8 mouse cellular contexts compared by ENCODE assay signal in genomic region chr1:160714685-160715084, GRCm38 (mm10).
DNase-seq lines count a peak whose midpoint lies in the region; ATAC-seq lines count a peak whose summit lies in the region.

No protein-coding gene starts in this region.

- no peak overlapping the region for H3K27ac ChIP-seq in midbrain, embryonic 16.5 days (ENCODE audit: low read length)
- no peak overlapping the region for H3K27ac ChIP-seq in midbrain, embryonic 11.5 days (ENCODE audit: low read depth, low read length)
- no peak overlapping the region for H3K27ac ChIP-seq in forebrain, embryonic 15.5 days (replicated peaks)

- DNase-seq in frontal cortex, postnatal 25 days (ENCODE audit: low spot score in 2 of 2): no peak
- no peak for DNase-seq in midbrain, embryonic 11.5 days (ENCODE audit: low spot score, missing footprints)

- H3K9ac ChIP-seq in midbrain, embryonic 16.5 days (ENCODE audit: low read depth, low read length): no peak overlapping the region
- H3K9ac ChIP-seq in midbrain, embryonic 11.5 days (ENCODE audit: low read length): no peak overlapping the region
- no peak overlapping the region for H3K9ac ChIP-seq in forebrain, embryonic 15.5 days (replicated peaks)

- H3K4me2 ChIP-seq in midbrain, embryonic 16.5 days (ENCODE audit: low read length): no peak overlapping the region
- no peak overlapping the region for H3K4me2 ChIP-seq in midbrain, embryonic 11.5 days
- no peak overlapping the region for H3K4me2 ChIP-seq in forebrain, embryonic 15.5 days (replicated peaks)

- no peak overlapping the region for H3K4me3 ChIP-seq in midbrain, embryonic 16.5 days (ENCODE audit: low read depth, low read length)
- no peak overlapping the region for H3K4me3 ChIP-seq in midbrain, embryonic 11.5 days (ENCODE audit: low read depth, low read length)
- no peak overlapping the region for H3K4me3 ChIP-seq in forebrain, embryonic 15.5 days

- ATAC-seq in frontal cortex, adult (ENCODE audit: low TSS enrichment): peak; percentile 80
- ATAC-seq in midbrain, embryonic 16.5 days: peak; percentile 62
- no peak for ATAC-seq in midbrain, embryonic 11.5 days (ENCODE audit: low FRiP score)
- ATAC-seq in forebrain, embryonic 15.5 days (replicated peaks): peak; percentile 55
- ATAC-seq in megakaryocyte progenitor cell, adult 5-6 weeks (replicated peaks; ENCODE audit: poor library complexity): peak; percentile 60
- no peak for ATAC-seq in CD4-positive, CD25-positive, alpha-beta regulatory T cell, adult 4 months
- ATAC-seq in monocyte, adult 5-6 weeks (replicated peaks; ENCODE audit: insufficient number of reproducible peaks, low FRiP score, low TSS enrichment, poor library complexity, severe bottlenecking): no peak

- H3K36me3 ChIP-seq in midbrain, embryonic 16.5 days (ENCODE audit: control insufficient read depth, insufficient read depth, low read length): no peaks in the 10 kb centered on the region
- no peaks in the 10 kb centered on the region for H3K36me3 ChIP-seq in midbrain, embryonic 11.5 days (ENCODE audit: control insufficient read depth, insufficient read depth, low read length)
- H3K36me3 ChIP-seq in forebrain, embryonic 15.5 days: no peaks in the 10 kb centered on the region

- no peaks in the 10 kb centered on the region for H3K4me1 ChIP-seq in midbrain, embryonic 16.5 days (ENCODE audit: control insufficient read depth, insufficient read depth, low read length)
- no peaks in the 10 kb centered on the region for H3K4me1 ChIP-seq in midbrain, embryonic 11.5 days (ENCODE audit: control insufficient read depth, insufficient read depth, low read length)
- H3K4me1 ChIP-seq in forebrain, embryonic 15.5 days: no peaks in the 10 kb centered on the region

- H3K9me3 ChIP-seq in midbrain, embryonic 16.5 days (replicated peaks; ENCODE audit: control insufficient read depth, low read length, poor library complexity, severe bottlenecking): no peaks in the 10 kb centered on the region
- no peaks in the 10 kb centered on the region for H3K9me3 ChIP-seq in midbrain, embryonic 11.5 days (ENCODE audit: control insufficient read depth, low read length)
- H3K9me3 ChIP-seq in forebrain, embryonic 15.5 days: no peaks in the 10 kb centered on the region

- no peaks in the 10 kb centered on the region for H3K27me3 ChIP-seq in midbrain, embryonic 16.5 days (ENCODE audit: control insufficient read depth, insufficient read depth, low read depth, low read length)
- no peaks in the 10 kb centered on the region for H3K27me3 ChIP-seq in midbrain, embryonic 11.5 days (ENCODE audit: control insufficient read depth, insufficient read depth, low read length)
- no peaks in the 10 kb centered on the region for H3K27me3 ChIP-seq in forebrain, embryonic 15.5 days

Comparison
In these comparisons a context has a peak if more than half of its experiments do, and no peak if none do; other contexts are left out.
1. ATAC-seq: peak in frontal cortex, adult (single experiment), midbrain, embryonic 16.5 days (single experiment), forebrain, embryonic 15.5 days (single experiment) and megakaryocyte progenitor cell, adult 5-6 weeks (single experiment); none in midbrain, embryonic 11.5 days (single experiment), CD4-positive, CD25-positive, alpha-beta regulatory T cell, adult 4 months (single experiment) and monocyte, adult 5-6 weeks (single experiment).